Mouse (Mus musculus) hindbrain, embryonic 14.5 days (tissue): ENCODE data around the gene Prelid3b. TPM values are rescaled to one million over a fixed set of nuclear protein-coding genes. Genes with fewer than 3 reads are reported as not detected.

Source experiments
- ATAC-seq: fragments of 200-750 bp; cut with Nextera tagmentation; 2 replicates; pipeline ENCODE4 v1.8.0; 2017; ENCODE audit warnings: moderate number of reproducible peaks, mild to moderate bottlenecking, moderate TSS enrichment, moderate library complexity; ENCODE audit not compliant: low FRiP score
- DNase-seq: peaks from one replicate; pipeline ENCODE4 v3.0.0-alpha.2; 2015; ENCODE audit warnings: low spot score
- H3K27ac ChIP-seq: fragments of 300-500 bp; sonication (generic); 2 replicates; pipeline ENCODE4 v1.5.1; 2014; ENCODE audit warnings: mild to moderate bottlenecking, moderate library complexity
- H3K27me3 ChIP-seq: fragments of 300-500 bp; sonication (generic); 2 replicates; pipeline ENCODE4 v1.6.1; 2014; ENCODE audit warnings: mild to moderate bottlenecking, low read length, mixed read lengths; ENCODE audit not compliant: control insufficient read depth, insufficient read depth
- H3K36me3 ChIP-seq: fragments of 300-500 bp; sonication (generic); replicated peaks from 2 replicates; pipeline ENCODE4 v1.6.1; 2014; ENCODE audit not compliant: control insufficient read depth, insufficient read depth
- H3K4me1 ChIP-seq: fragments of 300-500 bp; sonication (generic); replicated peaks from 2 replicates; pipeline ENCODE4 v1.6.1; 2014; ENCODE audit warnings: antibody characterized with exemption, low read length, mixed read lengths; ENCODE audit not compliant: control insufficient read depth, insufficient read depth
- H3K4me2 ChIP-seq: fragments of 300-500 bp; sonication (generic); replicated peaks from 2 replicates; pipeline ENCODE4 v1.6.1; 2014; ENCODE audit warnings: mild to moderate bottlenecking, moderate library complexity
- H3K4me3 ChIP-seq: fragments of 300-500 bp; sonication (generic); replicated peaks from 2 replicates; pipeline ENCODE4 v1.5.1; 2014; ENCODE audit warnings: mild to moderate bottlenecking, low read length
- H3K9ac ChIP-seq: fragments of 300-500 bp; sonication (generic); 2 replicates; pipeline ENCODE4 v1.6.1; 2014
- H3K9me3 ChIP-seq: fragments of 300-500 bp; sonication (generic); 2 replicates; pipeline ENCODE4 v1.6.1; 2016; ENCODE audit warnings: low read length; ENCODE audit not compliant: control insufficient read depth
- WGBS: fragments of 180-500 bp; shearing (Covaris S2); extraction: QIAGEN DNeasy Blood & Tissue Kit; methylation state at CpG from one replicate; pipeline ENCODE4 v1.1.7; 2014; 5-methylcytosine and 5-hydroxymethylcytosine counted together
- polyA plus RNA-seq: library from polyadenylated mRNA; unstranded; fragments of >200 nt; fragmentation: Nextera tagmentation; extraction: Ambion mirVana; gene quantifications from 2 replicates; pipeline ENCODE4 v1.2.1, GENCODE M21; 2014

Prelid3b gene
- 108 and 118 TPM in 2 replicates for polyA plus RNA-seq

GRCm38 (mm10) chr2:174472818-174473549, at the start of gene Prelid3b:
Gene Prelid3b (minus strand): TSS chr2:174473081.
- Histone ChIP-seq H3K9ac (peak within 1 kb of the TSS; percentile 73), H3K4me1 (peaks cover 10% of the 10 kb centered on the region), H3K36me3 (peaks cover 15% of the 10 kb centered on the region), H3K4me3 (peak within 1 kb of the TSS; percentile 76), H3K27me3 (no peaks in the 10 kb centered on the region), H3K9me3 (no peaks in the 10 kb centered on the region), H3K27ac (no peak within 1 kb of the TSS), H3K4me2 (peak within 1 kb of the TSS; percentile 69)
- DNase-seq, result peak; percentile 99
- WGBS, result 1% methylated on average over 52 of the region's 53 CpGs
- peak; percentile 99 for ATAC-seq

GRCm38 (mm10) chr2:174522134-174522533, 49.3 kb upstream of the Prelid3b start:
- Histone ChIP-seq H3K4me1 (no peaks in the 10 kb centered on the region), H3K9ac (no peak overlapping the region), H3K4me2 (no peak overlapping the region), H3K27ac (no peak overlapping the region), H3K9me3 (no peaks in the 10 kb centered on the region), H3K36me3 (no peaks in the 10 kb centered on the region), H3K4me3 (no peak overlapping the region), H3K27me3 (no peaks in the 10 kb centered on the region)
- DNase-seq (no peak), ATAC-seq (no peak)
- 97% methylated on average over 3 of the region's 3 CpGs for WGBS

GRCm38 (mm10) chr2:174517141-174518079, 44.5 kb upstream of the Prelid3b start:
- Histone ChIP-seq H3K4me2 (no peak overlapping the region), H3K9me3 (no peaks in the 10 kb centered on the region), H3K4me3 (no peak overlapping the region), H3K4me1 (no peaks in the 10 kb centered on the region), H3K27ac (no peak overlapping the region), H3K9ac (no peak overlapping the region), H3K36me3 (no peaks in the 10 kb centered on the region), H3K27me3 (no peaks in the 10 kb centered on the region)
- no peak for DNase-seq
- WGBS, result 69% methylated on average over 8 of the region's 8 CpGs
- no peak for ATAC-seq

GRCm38 (mm10) chr2:174514887-174515286, 42.0 kb upstream of the Prelid3b start:
- Histone ChIP-seq H3K36me3 (no peaks in the 10 kb centered on the region), H3K4me2 (no peak overlapping the region), H3K4me3 (no peak overlapping the region), H3K9me3 (no peaks in the 10 kb centered on the region), H3K9ac (no peak overlapping the region), H3K27me3 (no peaks in the 10 kb centered on the region), H3K27ac (no peak overlapping the region), H3K4me1 (no peaks in the 10 kb centered on the region)
- ATAC-seq, result no peak
- WGBS, result 88% methylated on average over 4 of the region's 4 CpGs
- no peak for DNase-seq

GRCm38 (mm10) chr2:174513827-174514226, 40.9 kb upstream of the Prelid3b start:
- no peak overlapping the region for H3K4me2 ChIP-seq
- no peaks in the 10 kb centered on the region for H3K36me3 ChIP-seq
- H3K4me3 ChIP-seq, result no peak overlapping the region
- ATAC-seq, result no peak
- H3K9me3 ChIP-seq, result no peaks in the 10 kb centered on the region
- 77% methylated on average over 5 of the region's 5 CpGs for WGBS
- H3K4me1 ChIP-seq, result no peaks in the 10 kb centered on the region
- DNase-seq, result no peak
- H3K27me3 ChIP-seq, result no peaks in the 10 kb centered on the region
- H3K9ac ChIP-seq, result no peak overlapping the region
- no peak overlapping the region for H3K27ac ChIP-seq

- Histone ChIP-seq H3K36me3 (no peaks in the 10 kb centered on the region), H3K27me3 (no peaks in the 10 kb centered on the region), H3K4me2 (no peak overlapping the region), H3K4me3 (no peak overlapping the region), H3K9ac (no peak overlapping the region), H3K4me1 (no peaks in the 10 kb centered on the region), H3K9me3 (no peaks in the 10 kb centered on the region), H3K27ac (no peak overlapping the region)
- WGBS, result 92% methylated on average over 8 of the region's 8 CpGs
- ATAC-seq, result no peak
- DNase-seq, result no peak
These were observed 36.9 kb upstream of the Prelid3b start for GRCm38 (mm10) chr2:174509825-174510224.

- H3K4me3 ChIP-seq, result no peak overlapping the region
- H3K4me1 ChIP-seq, result no peaks in the 10 kb centered on the region
- H3K9me3 ChIP-seq, result no peaks in the 10 kb centered on the region
- no peak overlapping the region for H3K27ac ChIP-seq
- no peaks in the 10 kb centered on the region for H3K36me3 ChIP-seq
- no peak for ATAC-seq
- no peak for DNase-seq
- H3K27me3 ChIP-seq, result no peaks in the 10 kb centered on the region
- no peak overlapping the region for H3K4me2 ChIP-seq
- WGBS, result 89% methylated on average over 4 of the region's 4 CpGs
- no peak overlapping the region for H3K9ac ChIP-seq
These were observed 35.1 kb upstream of the Prelid3b start for GRCm38 (mm10) chr2:174507998-174508397.

GRCm38 (mm10) chr2:174502831-174503460, 30.1 kb upstream of the Prelid3b start:
- H3K27ac ChIP-seq, result no peak overlapping the region
- no peak overlapping the region for H3K4me3 ChIP-seq
- H3K9ac ChIP-seq, result no peak overlapping the region
- no peaks in the 10 kb centered on the region for H3K27me3 ChIP-seq
- no peaks in the 10 kb centered on the region for H3K9me3 ChIP-seq
- no peak overlapping the region for H3K4me2 ChIP-seq
- ATAC-seq (no peak), DNase-seq (no peak)
- H3K36me3 ChIP-seq, result no peaks in the 10 kb centered on the region
- no peaks in the 10 kb centered on the region for H3K4me1 ChIP-seq
- 71% methylated on average over 25 of the region's 25 CpGs for WGBS

- H3K27me3 ChIP-seq, result no peaks in the 10 kb centered on the region
- H3K9ac ChIP-seq, result no peak overlapping the region
- H3K36me3 ChIP-seq, result no peaks in the 10 kb centered on the region
- DNase-seq (no peak), ATAC-seq (no peak)
- no peak overlapping the region for H3K27ac ChIP-seq
- no peak overlapping the region for H3K4me2 ChIP-seq
- WGBS, result 32% methylated on average over 5 of the region's 5 CpGs
- H3K4me3 ChIP-seq, result no peak overlapping the region
- no peaks in the 10 kb centered on the region for H3K9me3 ChIP-seq
- no peaks in the 10 kb centered on the region for H3K4me1 ChIP-seq
These were observed 29.4 kb upstream of the Prelid3b start for GRCm38 (mm10) chr2:174502321-174502720.
